Mouse (Mus musculus): ENCODE results near the gene Rbfox1. TPM values are rescaled to one million over a fixed set of nuclear protein-coding genes. Genes with fewer than 3 reads are reported as not detected.

Rbfox1 gene
- total RNA-seq, 2 experiments from 2014 or later = 264 to 278 TPM

DNA sequence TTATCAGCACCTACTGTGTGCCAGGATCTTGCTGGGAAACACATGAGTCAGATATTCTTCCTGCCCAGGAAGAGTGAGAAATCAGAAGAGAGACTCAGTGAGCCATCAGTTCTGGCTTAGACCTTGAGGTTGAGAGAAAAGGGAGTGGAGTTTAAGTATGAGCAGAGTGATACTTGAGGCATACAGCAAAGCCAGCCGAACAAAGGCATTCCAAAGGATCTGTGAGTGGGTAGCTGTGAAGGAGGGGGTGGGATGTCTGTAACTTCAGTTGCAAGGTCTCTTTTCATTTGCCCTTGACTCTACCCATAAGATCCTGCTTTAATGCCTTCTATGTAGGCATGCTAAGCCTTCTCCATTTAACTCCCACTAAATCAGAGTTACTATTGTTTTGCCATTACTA is 1359.2 kb downstream of the Rbfox1 start:
- no peak for DNase-seq (ENCODE audit: extremely low spot score in 1 of 2, low spot score in 2 of 2)
- intact Hi-C loops (cut with DNase I) = no loop called here

GRCm38 (mm10) chr16:7251696-7252095 is 1366.5 kb downstream of the Rbfox1 start:
- no peak for DNase-seq (ENCODE audit: extremely low spot score in 1 of 2, low spot score in 2 of 2)

DNA sequence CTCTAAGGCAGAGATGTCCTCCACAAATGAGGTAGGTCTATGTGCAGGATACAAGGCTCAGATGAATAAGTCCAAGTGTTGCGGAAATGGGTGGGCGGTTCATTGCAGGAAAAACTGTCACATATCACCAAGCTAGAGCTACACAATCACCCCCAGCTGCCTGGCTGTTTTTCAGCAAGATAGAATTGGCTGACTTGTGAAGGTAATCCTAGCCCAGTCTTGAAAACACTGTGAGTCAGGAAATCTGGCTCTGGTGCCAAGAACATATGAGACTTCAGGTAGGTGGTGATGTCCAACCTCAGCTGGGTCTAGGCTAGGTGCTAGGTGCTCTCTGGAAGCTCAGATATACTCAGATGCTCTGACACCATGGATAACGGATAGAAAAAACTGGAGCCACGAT is 1372.2 kb downstream of the Rbfox1 start:
- no peak for DNase-seq (ENCODE audit: extremely low spot score in 1 of 2, low spot score in 2 of 2)
- intact Hi-C loops (cut with DNase I) = no loop called here

More at GRCm38 (mm10) chr16:7251696-7252095, 1366.5 kb downstream of the Rbfox1 start:
- intact Hi-C loops (cut with DNase I) = no loop called here

DNA sequence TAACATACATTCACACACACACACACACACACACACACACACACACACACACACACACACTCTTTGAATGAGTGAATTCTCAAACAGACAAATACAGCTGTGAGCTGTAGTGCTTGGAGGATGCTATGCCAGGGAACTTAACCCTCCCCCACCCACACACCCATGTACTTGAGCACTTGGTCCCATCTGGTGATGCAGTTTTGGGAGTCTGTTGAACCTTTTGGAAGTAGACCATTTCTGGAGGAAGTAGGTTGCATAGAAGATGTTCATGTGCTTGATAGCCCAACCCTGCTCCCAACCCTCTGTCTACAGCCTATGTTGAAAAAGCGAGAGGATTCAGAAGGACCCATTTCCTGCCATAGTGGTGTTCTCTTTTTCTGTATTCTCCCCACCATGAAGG is 1378.1 kb downstream of the Rbfox1 start:
- DNase-seq (ENCODE audit: extremely low spot score in 1 of 2, low spot score in 2 of 2) = no peak
- intact Hi-C loops (cut with DNase I) = no loop called here

DNA sequence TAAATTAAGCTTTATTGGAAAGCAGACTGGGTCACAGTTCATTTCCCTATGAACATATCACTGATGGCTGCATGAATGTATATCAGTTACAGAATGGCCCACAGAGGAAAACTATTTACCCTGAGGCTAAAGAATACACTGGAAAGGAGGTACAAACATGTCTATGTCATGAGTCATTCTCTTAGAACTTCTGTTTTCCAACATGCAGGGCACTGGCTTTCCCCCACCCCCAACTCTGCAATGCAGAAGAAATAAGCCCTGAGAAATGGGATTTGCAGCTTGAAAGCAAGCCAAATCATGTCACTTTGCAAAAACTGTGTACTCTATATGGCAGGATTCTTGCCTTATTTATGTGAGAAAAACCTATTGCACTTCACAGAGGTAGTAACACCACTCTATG is 1380.6 kb downstream of the Rbfox1 start:
- intact Hi-C loops (cut with DNase I) = no loop called here
- DNase-seq (ENCODE audit: extremely low spot score in 1 of 2, low spot score in 2 of 2) = no peak

DNA sequence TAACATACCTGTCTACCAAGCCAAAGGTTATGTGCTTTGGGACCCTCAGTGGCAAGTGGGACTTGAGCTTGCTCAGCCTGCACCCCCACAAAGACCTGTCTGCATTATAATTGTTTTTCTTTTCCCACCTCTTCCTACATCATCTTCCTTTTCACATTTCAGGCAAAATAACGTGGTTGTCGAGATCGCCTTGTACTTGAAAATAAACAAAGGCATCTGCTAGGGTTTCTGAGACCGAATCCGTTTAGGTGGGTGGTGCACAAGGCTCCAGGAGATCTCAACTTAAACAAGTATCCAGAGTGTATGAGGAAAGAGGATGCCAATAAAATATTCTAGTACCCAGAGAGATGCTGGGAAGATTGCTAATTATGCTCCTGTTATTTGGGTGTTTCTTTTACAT is 1390.3 kb downstream of the Rbfox1 start:
- intact Hi-C loops (cut with DNase I) = loop anchor here (10.0 kb wide), 1 partner anchor 221 kb away; no protein-coding TSS in a partner anchor
- no peak for DNase-seq (ENCODE audit: extremely low spot score in 1 of 2, low spot score in 2 of 2)

DNA sequence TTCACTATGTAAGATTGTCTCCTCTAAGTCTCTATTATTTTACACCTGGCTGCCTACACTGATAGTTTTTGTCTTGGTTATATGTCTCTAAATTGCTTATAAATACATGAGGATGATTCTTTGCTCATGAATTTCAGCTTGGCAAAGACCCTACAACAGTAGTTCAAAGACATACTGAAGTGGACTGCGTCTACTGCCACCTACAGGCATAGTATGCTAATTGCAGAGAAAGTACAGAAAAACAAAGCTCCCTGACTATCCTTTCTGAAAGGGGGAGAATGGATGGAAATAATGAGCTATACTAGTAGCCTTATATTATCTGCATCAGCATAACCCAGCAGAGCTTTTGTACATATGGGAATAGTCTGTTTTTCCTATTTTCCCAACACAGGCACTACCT is 1390.7 kb downstream of the Rbfox1 start:
- no peak for DNase-seq (ENCODE audit: extremely low spot score in 1 of 2, low spot score in 2 of 2)
- intact Hi-C loops (cut with DNase I) = loop anchor here (10.0 kb wide), 1 partner anchor 221 kb away; no protein-coding TSS in a partner anchor

- intact Hi-C loops (cut with DNase I) = loop anchor here (10.0 kb wide), 1 partner anchor 225 kb away; no protein-coding TSS in a partner anchor
Measured at GRCm38 (mm10) chr16:7279544-7279943, 1394.4 kb downstream of the Rbfox1 start.

DNA sequence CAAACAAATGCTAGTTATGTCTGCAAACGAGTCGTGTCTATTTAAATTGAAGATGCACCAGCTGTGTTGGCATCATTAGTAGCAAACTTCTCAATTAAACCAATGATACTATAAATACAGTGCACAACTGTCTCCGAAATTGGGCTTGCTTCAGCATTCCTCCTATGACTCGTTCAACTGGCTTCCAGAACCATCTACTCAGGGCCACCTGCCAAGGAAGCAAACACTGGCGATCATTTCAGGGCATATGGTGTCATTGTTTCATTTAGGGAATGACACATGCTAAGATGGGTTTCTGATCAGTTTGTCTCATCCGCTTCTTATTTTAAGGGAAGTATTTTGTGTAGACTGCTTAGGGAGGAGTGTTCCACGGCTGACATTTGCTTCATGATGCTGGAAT is 1397.1 kb downstream of the Rbfox1 start:
- peak; percentile 33 to 64 for DNase-seq (ENCODE audit: extremely low spot score in 1 of 2, low spot score in 2 of 2)
- intact Hi-C loops (cut with DNase I) = no loop called here

More at GRCm38 (mm10) chr16:7279544-7279943, 1394.4 kb downstream of the Rbfox1 start:
- DNase-seq (ENCODE audit: extremely low spot score in 1 of 2, low spot score in 2 of 2) = peak; percentile 20 to 58

- DNase-seq (ENCODE audit: extremely low spot score in 1 of 2, low spot score in 2 of 2) = no peak
- intact Hi-C loops (cut with DNase I) = no loop called here
Measured at GRCm38 (mm10) chr16:7292985-7293805, 1408.0 kb downstream of the Rbfox1 start.

DNA sequence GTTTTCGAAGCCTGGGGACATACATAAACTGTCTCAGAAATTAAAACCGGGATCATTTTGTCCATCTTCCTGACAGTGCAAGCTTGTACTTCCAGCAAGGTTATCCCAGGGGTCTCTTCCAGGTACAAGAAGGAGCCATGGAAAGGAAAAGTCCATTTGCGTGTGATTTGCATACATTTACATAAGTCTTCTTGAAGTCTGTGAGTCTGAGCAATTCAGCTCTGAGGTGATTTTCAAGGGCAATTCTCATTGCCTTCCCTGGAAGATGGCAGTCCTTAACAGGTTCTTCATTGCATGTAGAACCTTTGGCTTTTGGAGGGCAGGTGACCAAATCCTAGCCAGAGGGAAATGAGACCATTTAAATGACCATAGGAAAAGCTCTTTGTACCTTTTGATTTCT is 1417.3 kb downstream of the Rbfox1 start:
- intact Hi-C loops (cut with DNase I) = no loop called here
- no peak for DNase-seq (ENCODE audit: extremely low spot score in 1 of 2, low spot score in 2 of 2)

GRCm38 (mm10) chr16:7329196-7329595 is 1444.0 kb downstream of the Rbfox1 start:
- DNase-seq (ENCODE audit: extremely low spot score in 1 of 2, low spot score in 2 of 2) = no peak
- intact Hi-C loops (cut with DNase I) = no loop called here

- no peak for DNase-seq (ENCODE audit: extremely low spot score in 1 of 2, low spot score in 2 of 2)
- intact Hi-C loops (cut with DNase I) = no loop called here
Measured at GRCm38 (mm10) chr16:7341186-7341585, 1456.0 kb downstream of the Rbfox1 start.

DNA sequence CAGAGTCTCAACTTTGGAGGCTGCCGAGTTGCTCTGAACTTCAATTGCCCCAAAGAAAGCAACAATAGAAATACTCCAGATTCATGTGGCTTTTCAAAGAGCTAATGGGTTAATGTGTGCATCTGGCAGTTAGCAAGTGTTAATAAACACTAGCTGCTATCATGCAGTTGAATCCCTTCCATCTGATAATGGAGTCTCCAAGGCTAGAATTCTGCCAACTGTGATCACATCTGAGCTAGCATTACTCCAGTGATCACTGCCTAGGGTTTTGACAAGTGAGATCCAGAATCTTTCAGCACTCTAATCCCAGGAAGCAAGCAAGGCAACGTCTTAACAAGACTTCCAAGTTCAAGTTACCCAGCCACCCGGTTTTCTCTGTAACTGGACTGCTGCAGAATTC is 1460.1 kb downstream of the Rbfox1 start:
- intact Hi-C loops (cut with DNase I) = no loop called here
- no peak for DNase-seq (ENCODE audit: extremely low spot score in 1 of 2, low spot score in 2 of 2)

GRCm38 (mm10) chr16:7346001-7346625 is 1461.0 kb downstream of the Rbfox1 start:
- intact Hi-C loops (cut with DNase I) = no loop called here
- DNase-seq (ENCODE audit: extremely low spot score in 1 of 2, low spot score in 2 of 2) = no peak

DNA sequence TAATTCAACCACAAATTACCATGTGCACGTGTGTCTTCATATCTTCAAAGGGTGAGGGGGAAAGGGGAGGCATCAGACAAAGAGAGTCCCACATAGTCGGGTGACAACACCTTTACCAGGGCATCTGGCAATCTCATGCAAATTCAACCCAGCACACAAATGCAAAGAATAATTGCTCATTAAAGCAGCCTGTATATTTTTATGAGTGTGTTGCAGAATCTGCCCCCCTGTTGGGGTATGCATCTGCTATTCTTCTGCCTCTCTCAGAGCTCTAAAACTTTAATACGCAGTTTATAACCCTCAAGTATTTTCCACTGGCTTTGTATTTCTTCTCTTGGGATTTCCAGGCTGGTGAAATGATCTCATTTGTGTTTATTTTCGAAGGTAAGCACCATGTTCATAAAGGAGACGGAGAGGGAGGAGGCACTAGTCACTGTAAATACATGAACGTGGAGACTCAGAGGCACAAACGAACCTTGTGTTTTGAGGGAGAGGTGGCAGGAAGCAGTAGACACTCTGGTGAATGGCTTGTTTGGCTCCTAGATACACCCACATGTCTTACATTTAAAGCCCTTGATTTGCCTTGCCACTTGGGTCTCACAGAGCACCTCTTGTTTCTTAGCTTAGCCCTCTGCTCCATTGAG is 1462.5 kb downstream of the Rbfox1 start:
- intact Hi-C loops (cut with DNase I) = no loop called here
- DNase-seq (ENCODE audit: extremely low spot score in 1 of 2, low spot score in 2 of 2) = no peak

- intact Hi-C loops (cut with DNase I) = no loop called here
- peak in 1 of 2 experiments; percentile 30 for DNase-seq (ENCODE audit: extremely low spot score in 1 of 2, low spot score in 2 of 2)
Measured at GRCm38 (mm10) chr16:7352808-7353207, 1467.7 kb downstream of the Rbfox1 start.

GRCm38 (mm10) chr16:7354116-7354515 is 1469.0 kb downstream of the Rbfox1 start:
- no peak for DNase-seq (ENCODE audit: extremely low spot score in 1 of 2, low spot score in 2 of 2)
- intact Hi-C loops (cut with DNase I) = no loop called here

- DNase-seq (ENCODE audit: extremely low spot score in 1 of 2, low spot score in 2 of 2) = no peak
- intact Hi-C loops (cut with DNase I) = no loop called here
Measured at GRCm38 (mm10) chr16:7359043-7359442, 1473.9 kb downstream of the Rbfox1 start.

GRCm38 (mm10) chr16:7360706-7361105 is 1475.6 kb downstream of the Rbfox1 start:
- intact Hi-C loops (cut with DNase I) = no loop called here
- peak in 1 of 2 experiments; percentile 56 for DNase-seq (ENCODE audit: extremely low spot score in 1 of 2, low spot score in 2 of 2)

All from left cerebral cortex, postnatal 10 days (tissue).